Mouse (Mus musculus) kidney, embryonic 15.5 days (tissue): Measurements from ENCODE around the gene Gm45208. TPM values are rescaled to one million over a fixed set of nuclear protein-coding genes. Genes with fewer than 3 reads are reported as not detected.
"Not testable (repeated sequence)": the region's sequence is repeated elsewhere in the genome, so short reads cannot be mapped to it uniquely, and the experiment has no call there.

Experiments used
- ATAC-seq: fragments of 200-750 bp; cut with Nextera tagmentation; replicated peaks from 2 replicates; pipeline ENCODE4 v1.8.0; 2017; ENCODE audit warnings: moderate TSS enrichment; ENCODE audit not compliant: low FRiP score
- H3K27ac ChIP-seq: fragments of 300-500 bp; sonication (generic); 2 replicates; pipeline ENCODE4 v1.5.1; 2015; ENCODE audit warnings: mild to moderate bottlenecking, inconsistent platforms
- H3K27me3 ChIP-seq: fragments of 300-500 bp; sonication (generic); 2 replicates; pipeline ENCODE4 v1.6.1; 2015; ENCODE audit warnings: inconsistent platforms
- H3K36me3 ChIP-seq: fragments of 300-500 bp; sonication (generic); 2 replicates; pipeline ENCODE4 v1.6.1; 2015; ENCODE audit warnings: inconsistent platforms
- H3K4me1 ChIP-seq: fragments of 300-500 bp; sonication (generic); 2 replicates; pipeline ENCODE4 v1.6.1; 2015; ENCODE audit warnings: inconsistent platforms
- H3K4me2 ChIP-seq: fragments of 300-500 bp; sonication (generic); 2 replicates; pipeline ENCODE4 v1.6.1; 2015; ENCODE audit warnings: moderate library complexity, mild to moderate bottlenecking, inconsistent platforms
- H3K4me3 ChIP-seq: fragments of 300-500 bp; sonication (generic); replicated peaks from 2 replicates; pipeline ENCODE4 v1.5.1; 2015; ENCODE audit warnings: mild to moderate bottlenecking, inconsistent platforms
- H3K9ac ChIP-seq: fragments of 300-500 bp; sonication (generic); 2 replicates; pipeline ENCODE4 v1.6.1; 2015; ENCODE audit warnings: mild to moderate bottlenecking, inconsistent platforms
- H3K9me3 ChIP-seq: fragments of 300-500 bp; sonication (generic); replicated peaks from 2 replicates; pipeline ENCODE4 v1.6.1; 2016; ENCODE audit warnings: inconsistent platforms
- WGBS: fragments of 180-500 bp; shearing (Covaris S2); methylation state at CpG from one replicate; pipeline ENCODE4 v1.1.7; 2015; ENCODE audit warnings: mixed read lengths; 5-methylcytosine and 5-hydroxymethylcytosine counted together
- polyA plus RNA-seq: library from polyadenylated mRNA; unstranded; fragments of >200 nt; fragmentation: Nextera tagmentation; extraction: Ambion mirVana; gene quantifications from 2 replicates; pipeline ENCODE4 v1.2.1, GENCODE M21; 2015

Gm45208 gene
- polyA plus RNA-seq, 1 experiment from 2014 or later, result 0.96 TPM

DNA sequence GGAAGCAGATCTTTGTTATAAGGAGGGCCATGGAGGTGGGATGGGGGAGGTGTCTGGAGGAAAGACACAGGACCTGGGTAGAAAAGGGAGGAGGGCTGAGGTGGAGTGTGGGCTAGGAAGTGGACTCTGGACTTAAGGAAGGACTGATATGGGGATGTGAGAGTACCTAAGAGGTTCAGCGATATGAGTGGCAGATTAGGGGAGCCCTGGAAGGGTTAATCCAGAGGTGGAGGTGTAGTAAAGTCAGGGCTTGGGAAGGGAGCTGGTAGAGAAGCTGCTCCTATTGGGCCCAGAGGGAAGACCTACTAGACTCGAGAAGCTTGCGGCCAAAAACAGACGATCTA is 6.8 kb downstream of the Gm45208 start:
- Histone ChIP-seq H3K36me3 (peaks cover 23% of the 10 kb centered on the region), H3K4me1 (0 out of 2 replicates have a peak, but pooled peaks cover 7% of the 10 kb centered on the region), H3K9me3 (no peaks in the 10 kb centered on the region), H3K4me3 (peak overlapping the region; percentile 56), H3K4me2 (peak overlapping the region; percentile 58), H3K9ac (peak overlapping the region; percentile 54), H3K27me3 (no peaks in the 10 kb centered on the region), H3K27ac (no peak overlapping the region)
- ATAC-seq, result peak; percentile 34
- 26% methylated on average over 4 of the region's 4 CpGs for WGBS

DNA sequence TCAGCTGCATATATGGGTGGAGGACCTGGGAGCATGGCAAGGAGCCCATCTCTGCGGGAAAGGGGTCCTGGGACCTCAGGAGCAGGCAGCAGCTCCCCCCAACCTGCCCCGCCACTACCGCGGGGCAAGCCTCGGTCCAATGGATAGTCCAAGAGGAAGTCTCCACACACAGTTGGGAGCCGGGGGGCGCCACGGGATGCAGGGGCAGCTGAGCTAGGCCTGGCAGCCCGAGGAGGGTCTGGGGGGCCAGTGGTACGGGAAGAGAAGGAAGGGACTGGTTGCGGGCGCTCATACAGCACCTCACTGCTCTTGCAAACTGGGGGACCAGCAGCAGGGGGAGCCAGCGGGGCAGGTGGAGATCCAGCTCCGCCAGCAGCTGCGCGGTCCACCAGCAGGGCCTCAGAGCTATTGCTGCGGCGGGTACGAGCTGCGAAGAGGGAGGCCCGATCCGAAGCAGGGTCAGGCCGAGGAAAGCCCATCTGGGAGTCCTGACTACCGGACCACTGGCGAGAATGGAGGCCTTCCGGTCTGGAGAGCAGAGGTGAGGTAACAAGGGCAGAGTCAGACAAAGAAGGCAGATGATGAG is 11.6 kb downstream of the Gm45208 start:
- 29% methylated on average over 26 of the region's 26 CpGs for WGBS
- Histone ChIP-seq H3K9ac (no peak overlapping the region), H3K27ac (no peak overlapping the region), H3K4me2 (no peak overlapping the region), H3K27me3 (no peaks in the 10 kb centered on the region), H3K4me1 (0 out of 2 replicates have a peak, but pooled peaks cover 7% of the 10 kb centered on the region), H3K36me3 (0 out of 2 replicates have a peak, but pooled peaks cover 5% of the 10 kb centered on the region), H3K4me3 (no peak overlapping the region), H3K9me3 (no peaks in the 10 kb centered on the region)
- ATAC-seq, result 0 out of 2 replicates have a peak, but pooled peaks have one; percentile 26

DNA sequence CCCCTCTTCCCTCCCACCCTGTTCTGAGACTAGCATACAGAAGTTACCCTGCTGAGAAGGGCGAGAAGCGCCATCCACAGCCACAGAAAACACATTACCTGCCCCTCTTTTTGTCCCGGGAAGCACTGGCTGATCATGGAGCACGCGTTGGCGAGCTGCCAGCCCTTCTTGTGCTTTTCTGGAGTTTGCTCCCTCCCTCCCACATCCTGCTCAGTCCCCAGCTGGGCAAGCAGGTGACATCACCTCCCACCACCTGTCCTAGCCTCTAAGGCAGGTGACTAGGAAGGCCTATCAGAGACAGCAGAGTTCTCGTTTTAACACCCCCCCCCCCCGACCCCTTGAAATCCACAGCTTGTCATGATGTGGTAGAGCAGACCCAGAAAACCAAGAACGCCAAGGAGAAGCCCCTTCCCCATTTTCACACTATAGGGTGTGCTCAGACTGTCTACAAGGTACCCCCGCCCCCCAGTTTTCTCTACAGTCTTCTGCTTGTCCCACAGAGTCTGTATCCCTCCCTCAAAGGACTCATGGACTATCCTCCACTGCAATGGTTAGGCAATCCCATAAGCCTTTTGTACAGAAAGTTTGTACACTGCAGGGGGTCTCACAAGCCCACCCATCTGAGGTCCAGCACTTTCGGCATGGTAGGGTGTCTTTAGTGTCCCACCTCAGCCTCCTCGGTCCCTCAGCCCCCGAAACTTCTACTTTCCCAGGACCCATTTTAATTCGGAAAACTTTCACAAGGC is 17.5 kb downstream of the Gm45208 start:
- no peaks in the 10 kb centered on the region for H3K9me3 ChIP-seq
- 0 out of 2 replicates have a peak, but pooled peaks cover 5% of the 10 kb centered on the region for H3K36me3 ChIP-seq
- WGBS, result 63% methylated on average over 14 of the region's 14 CpGs
- peak; percentile 55 for ATAC-seq
- peak overlapping the region; percentile 36 for H3K4me2 ChIP-seq
- no peak overlapping the region for H3K4me3 ChIP-seq
- H3K9ac ChIP-seq, result no peak overlapping the region
- no peaks in the 10 kb centered on the region for H3K27me3 ChIP-seq
- H3K4me1 ChIP-seq, result 0 out of 2 replicates have a peak, but pooled peaks cover 5% of the 10 kb centered on the region
- H3K27ac ChIP-seq, result peak overlapping the region; percentile 77

DNA sequence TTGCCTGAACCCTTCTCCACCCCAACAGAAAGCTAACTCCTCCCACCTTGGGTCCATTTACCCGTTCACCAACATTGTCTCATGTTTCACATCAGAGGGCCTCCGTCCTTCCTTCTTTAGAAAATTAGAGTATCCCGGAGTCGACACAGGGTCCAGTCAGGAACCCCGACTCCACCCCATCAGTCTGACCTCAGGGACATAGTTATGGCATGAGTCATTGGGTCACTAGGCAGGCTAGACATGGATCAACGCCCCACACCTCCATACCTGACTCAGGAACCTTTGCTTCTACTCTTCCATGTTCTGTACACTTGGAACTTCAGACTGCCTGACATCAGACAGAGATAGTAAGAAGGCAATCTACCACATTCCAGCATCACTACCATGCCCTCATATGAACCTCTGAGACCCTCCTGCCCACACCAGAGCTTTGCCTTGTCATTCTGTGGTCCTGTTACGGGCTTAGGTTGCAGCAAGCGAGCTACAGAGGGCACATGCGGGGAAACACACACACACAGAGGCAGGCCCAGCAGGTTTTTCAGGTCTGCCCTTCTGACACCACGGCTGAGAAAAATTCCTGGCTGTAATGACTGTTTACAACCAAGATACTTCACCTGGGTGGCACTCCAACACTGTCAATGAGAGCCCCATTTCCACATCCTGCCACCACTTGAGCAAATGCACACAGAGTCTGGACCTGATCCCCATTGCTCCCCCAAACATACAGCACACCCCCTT is 18.2 kb downstream of the Gm45208 start:
- Histone ChIP-seq H3K4me1 (0 out of 2 replicates have a peak, but pooled peaks cover 5% of the 10 kb centered on the region), H3K36me3 (0 out of 2 replicates have a peak, but pooled peaks cover 5% of the 10 kb centered on the region), H3K4me2 (peak overlapping the region; percentile 36), H3K27me3 (no peaks in the 10 kb centered on the region), H3K9me3 (no peaks in the 10 kb centered on the region), H3K4me3 (no peak overlapping the region), H3K27ac (peak overlapping the region; percentile 77), H3K9ac (no peak overlapping the region)
- 46% methylated on average over 10 of the region's 10 CpGs for WGBS
- ATAC-seq, result peak; percentile 67

DNA sequence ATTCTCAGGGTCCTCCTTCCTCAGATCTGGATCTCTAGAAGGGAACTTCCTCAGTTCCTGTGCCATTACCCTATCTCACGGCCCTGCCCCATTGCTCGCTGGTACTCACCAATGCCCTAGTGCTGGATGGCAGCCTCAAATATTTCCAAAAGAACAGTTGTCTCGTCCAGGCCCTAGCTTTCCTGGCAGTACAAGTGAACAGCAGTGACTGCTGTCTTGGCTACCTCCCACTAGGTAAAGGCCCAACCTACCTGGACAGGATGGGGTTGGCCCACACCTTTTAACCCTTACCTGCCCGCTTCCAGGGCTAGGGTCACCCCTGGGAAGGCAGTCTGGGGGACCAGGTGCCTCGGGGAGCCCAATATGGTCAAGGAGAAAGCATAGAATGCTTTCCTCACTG is 19.1 kb downstream of the Gm45208 start:
- Histone ChIP-seq H3K36me3 (0 out of 2 replicates have a peak, but pooled peaks cover 5% of the 10 kb centered on the region), H3K27ac (peak overlapping the region; percentile 77), H3K4me2 (peak overlapping the region; percentile 21; the same call in 1 of the 2 replicates), H3K27me3 (no peaks in the 10 kb centered on the region), H3K9me3 (no peaks in the 10 kb centered on the region), H3K9ac (no peak overlapping the region), H3K4me1 (0 out of 2 replicates have a peak, but pooled peaks cover 5% of the 10 kb centered on the region), H3K4me3 (peak overlapping the region; percentile 6; the same call in 1 of the 2 replicates)
- WGBS, result 73% methylated on average over 5 of the region's 5 CpGs
- no peak for ATAC-seq

DNA sequence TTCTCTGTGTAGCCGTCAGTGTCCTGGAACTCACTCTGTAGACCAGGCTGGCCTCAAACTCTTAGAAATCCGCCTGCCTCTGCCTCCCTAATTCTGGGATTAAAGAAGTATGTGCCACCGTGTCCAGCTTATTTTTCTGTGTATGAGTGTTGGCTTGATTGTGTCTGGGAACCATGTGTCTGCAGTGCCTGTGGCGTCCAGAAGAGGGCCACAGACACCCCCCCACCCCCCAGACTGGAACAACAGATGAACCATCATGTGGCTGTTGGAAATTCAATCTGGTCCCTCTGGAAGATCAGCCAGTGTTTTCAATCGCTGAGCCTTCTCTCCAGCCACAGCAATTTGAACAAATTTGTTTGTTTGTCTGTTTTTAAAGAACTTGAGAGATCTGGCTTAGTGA is 21.4 kb downstream of the Gm45208 start:
- Histone ChIP-seq H3K4me1 (0 out of 2 replicates have a peak, but pooled peaks cover 5% of the 10 kb centered on the region), H3K36me3 (no peaks in the 10 kb centered on the region), H3K9ac (no peak overlapping the region), H3K27ac (no peak overlapping the region), H3K9me3 (no peaks in the 10 kb centered on the region), H3K27me3 (no peaks in the 10 kb centered on the region), H3K4me2 (no peak overlapping the region), H3K4me3 (no peak overlapping the region)
- ATAC-seq, result no peak
- 57% methylated on average over 5 of the region's 5 CpGs for WGBS

DNA sequence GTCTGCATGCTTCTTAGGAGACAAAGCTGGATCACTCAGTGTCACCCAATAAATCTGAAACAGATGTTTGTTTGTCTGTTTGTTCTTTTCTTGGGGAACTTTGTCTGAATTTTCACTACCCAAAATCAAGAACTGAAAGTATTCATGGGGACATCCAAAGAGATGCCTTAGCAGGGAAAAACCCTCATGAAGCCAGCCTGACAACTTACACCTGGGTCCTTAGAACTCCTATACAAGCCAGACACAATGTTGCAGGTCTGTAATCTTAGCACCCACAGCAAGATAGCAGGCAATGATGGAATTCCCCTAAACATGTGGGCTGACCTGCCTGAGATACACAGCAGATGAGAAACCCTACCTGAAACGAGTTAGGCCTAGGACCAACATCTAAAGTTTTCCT is 22.9 kb downstream of the Gm45208 start:
- Histone ChIP-seq H3K27ac (no peak overlapping the region), H3K36me3 (no peaks in the 10 kb centered on the region), H3K4me3 (no peak overlapping the region), H3K4me2 (no peak overlapping the region), H3K9ac (no peak overlapping the region), H3K9me3 (no peaks in the 10 kb centered on the region), H3K4me1 (0 out of 2 replicates have a peak, but pooled peaks cover 2% of the 10 kb centered on the region), H3K27me3 (no peaks in the 10 kb centered on the region)
- WGBS, result 68% methylated on average over 1 of the region's 1 CpGs
- no peak for ATAC-seq

DNA sequence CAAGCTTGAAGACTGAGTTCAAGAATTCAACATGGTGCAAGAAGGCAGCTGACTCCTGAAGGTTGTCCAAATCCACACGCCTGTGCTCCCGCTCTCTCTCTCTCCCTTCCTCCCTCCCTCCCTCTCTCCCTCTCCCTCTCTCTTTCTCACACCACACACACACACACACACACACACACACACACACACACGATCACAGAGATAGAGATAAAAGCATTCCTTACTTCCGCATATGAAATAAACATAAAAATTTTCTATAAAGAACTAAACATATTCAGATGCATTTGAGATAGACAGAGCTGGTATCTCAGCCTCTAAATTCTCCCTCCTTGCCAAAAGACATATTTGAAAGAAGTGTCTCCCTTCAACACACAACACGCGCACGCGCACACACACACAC is 23.4 kb downstream of the Gm45208 start:
- ATAC-seq, result no peak
- H3K4me1 ChIP-seq, result 0 out of 2 replicates have a peak, but pooled peaks cover 4% of the 10 kb centered on the region
- no peaks in the 10 kb centered on the region for H3K9me3 ChIP-seq
- H3K9ac ChIP-seq, result no peak overlapping the region
- no peaks in the 10 kb centered on the region for H3K36me3 ChIP-seq
- H3K27me3 ChIP-seq, result no peaks in the 10 kb centered on the region
- no peak overlapping the region for H3K4me3 ChIP-seq
- no peak overlapping the region for H3K4me2 ChIP-seq
- no peak overlapping the region for H3K27ac ChIP-seq
- 81% methylated on average over 8 of the region's 8 CpGs for WGBS

DNA sequence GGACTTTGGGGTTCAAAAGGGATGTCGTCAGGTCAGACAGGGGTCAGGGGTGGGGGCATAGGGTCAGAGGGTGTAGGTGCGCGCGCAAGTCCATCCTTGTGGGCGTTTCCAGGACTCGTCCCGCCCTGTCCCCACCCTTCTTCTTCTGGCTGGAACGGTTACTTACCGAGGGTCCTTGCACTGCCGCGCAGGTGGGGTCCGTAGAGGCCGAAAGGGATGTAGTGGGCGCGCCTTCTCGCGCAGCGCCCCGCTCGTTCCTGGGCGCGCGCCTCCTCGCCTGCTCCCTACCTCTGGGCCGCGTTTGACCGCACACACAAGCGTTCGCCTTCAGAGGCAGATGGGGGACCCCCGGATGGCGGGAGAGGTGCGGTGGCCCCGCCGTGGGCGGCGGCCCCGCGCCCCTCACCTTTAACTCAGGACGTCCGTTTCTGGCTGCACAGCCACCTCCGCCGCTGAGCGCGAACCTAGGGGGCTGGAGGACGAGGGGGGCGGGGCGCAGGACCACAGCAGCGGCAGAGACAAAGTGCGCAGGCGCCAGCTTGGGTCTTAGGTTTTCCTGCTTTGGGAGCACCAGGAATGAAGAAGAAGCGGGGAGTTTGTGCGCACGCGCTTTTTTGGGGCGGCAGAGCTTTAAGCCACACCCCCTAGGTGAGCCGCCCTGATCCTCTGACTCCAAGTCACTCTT is 28.5 kb downstream of the Gm45208 start, which contains the start of gene Ccdc120:
TSS of gene Ccdc120 (minus strand) at position 474 of the 685 bp plus-strand sequence.
- Histone ChIP-seq H3K4me3 (peak within 1 kb of the TSS; percentile 65), H3K9ac (peak within 1 kb of the TSS; percentile 56), H3K27me3 (no peaks in the 10 kb centered on the region), H3K9me3 (no peaks in the 10 kb centered on the region), H3K27ac (no peak within 1 kb of the TSS), H3K4me1 (0 out of 2 replicates have a peak, but pooled peaks cover 4% of the 10 kb centered on the region), H3K4me2 (peak within 1 kb of the TSS; percentile 61), H3K36me3 (no peaks in the 10 kb centered on the region)
- 11% methylated on average over 49 of the region's 56 CpGs for WGBS
- peak; percentile 89 for ATAC-seq

DNA sequence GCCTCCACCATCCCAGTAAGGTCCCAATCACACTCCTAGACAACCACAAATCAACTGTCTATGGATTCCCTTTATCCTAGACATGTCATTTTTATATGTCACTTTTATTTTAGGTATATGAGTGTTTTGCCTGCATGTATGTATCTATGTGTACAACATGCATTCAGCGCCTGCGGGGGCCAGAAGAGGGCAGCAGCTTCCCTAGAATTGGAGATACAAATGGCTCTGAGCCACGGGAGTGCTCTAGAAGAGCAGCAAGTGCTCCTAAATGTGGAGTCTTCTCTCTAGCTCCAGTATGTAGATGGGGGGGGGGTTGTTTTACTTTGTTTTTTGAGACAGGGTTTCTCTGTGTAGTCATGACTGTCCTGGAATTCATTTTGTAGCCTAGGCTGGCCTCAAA is 31.6 kb downstream of the Gm45208 start:
- H3K4me2 ChIP-seq, H3K27ac ChIP-seq, H3K4me1 ChIP-seq, H3K4me3 ChIP-seq, H3K36me3 ChIP-seq, H3K27me3 ChIP-seq, H3K9me3 ChIP-seq, ATAC-seq, H3K9ac ChIP-seq: not testable (repeated sequence)
- 14% methylated on average over 3 of the region's 3 CpGs for WGBS

DNA sequence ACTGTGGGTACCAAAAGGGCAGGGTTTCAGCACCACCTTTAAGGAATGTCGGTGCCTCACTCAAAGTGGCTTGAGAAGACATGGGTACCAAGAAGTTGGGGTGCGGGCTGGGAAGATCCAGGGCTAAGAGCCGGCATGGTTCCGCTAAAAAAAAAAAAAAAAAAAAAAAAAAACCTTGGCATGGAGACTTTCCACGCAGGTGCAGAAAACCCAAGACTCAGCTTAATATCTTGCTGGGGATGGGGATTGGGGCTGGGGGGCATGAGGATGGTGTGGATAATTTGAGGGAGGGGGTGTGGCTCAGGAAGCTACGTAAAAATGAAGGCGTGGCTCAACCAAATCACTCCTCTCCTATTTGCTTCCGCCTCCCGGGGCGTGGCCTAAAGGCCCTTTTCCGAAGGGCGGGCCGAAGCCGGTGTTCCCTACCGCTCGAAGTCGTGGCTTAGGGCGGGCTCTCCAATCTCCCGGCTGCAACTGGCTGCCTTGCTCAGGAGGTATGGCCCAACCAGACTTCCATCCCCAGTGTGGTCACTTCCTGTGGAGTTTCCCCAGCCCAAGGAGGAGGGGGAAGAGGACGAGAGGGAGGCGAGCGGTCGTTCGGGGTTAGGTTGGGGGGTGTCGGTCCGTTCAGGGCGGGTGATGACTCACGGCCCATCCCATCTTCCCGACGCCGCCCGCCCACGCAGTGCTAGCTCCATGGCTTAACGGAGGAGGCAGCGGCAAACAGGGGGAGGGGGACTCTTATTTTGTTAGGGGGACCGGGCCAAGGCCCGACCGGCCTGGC is 40.3 kb downstream of the Gm45208 start, which contains the start of gene Tfe3:
TSS of gene Tfe3 (plus strand) at position 424 of the 784 bp plus-strand sequence.
- 20% methylated on average over 38 of the region's 38 CpGs for WGBS
- Histone ChIP-seq H3K4me3 (peak within 1 kb of the TSS; percentile 70), H3K27ac (peak within 1 kb of the TSS; percentile 78), H3K36me3 (peaks cover 9% of the 10 kb centered on the region), H3K4me2 (peak within 1 kb of the TSS; percentile 65), H3K4me1 (peaks cover 23% of the 10 kb centered on the region), H3K9me3 (no peaks in the 10 kb centered on the region), H3K27me3 (no peaks in the 10 kb centered on the region), H3K9ac (peak within 1 kb of the TSS; percentile 73)
- ATAC-seq, result peak; percentile 96
